Mouse (Mus musculus): ENCODE results near the gene St6gal2.

The St6gal2 gene

DNA sequence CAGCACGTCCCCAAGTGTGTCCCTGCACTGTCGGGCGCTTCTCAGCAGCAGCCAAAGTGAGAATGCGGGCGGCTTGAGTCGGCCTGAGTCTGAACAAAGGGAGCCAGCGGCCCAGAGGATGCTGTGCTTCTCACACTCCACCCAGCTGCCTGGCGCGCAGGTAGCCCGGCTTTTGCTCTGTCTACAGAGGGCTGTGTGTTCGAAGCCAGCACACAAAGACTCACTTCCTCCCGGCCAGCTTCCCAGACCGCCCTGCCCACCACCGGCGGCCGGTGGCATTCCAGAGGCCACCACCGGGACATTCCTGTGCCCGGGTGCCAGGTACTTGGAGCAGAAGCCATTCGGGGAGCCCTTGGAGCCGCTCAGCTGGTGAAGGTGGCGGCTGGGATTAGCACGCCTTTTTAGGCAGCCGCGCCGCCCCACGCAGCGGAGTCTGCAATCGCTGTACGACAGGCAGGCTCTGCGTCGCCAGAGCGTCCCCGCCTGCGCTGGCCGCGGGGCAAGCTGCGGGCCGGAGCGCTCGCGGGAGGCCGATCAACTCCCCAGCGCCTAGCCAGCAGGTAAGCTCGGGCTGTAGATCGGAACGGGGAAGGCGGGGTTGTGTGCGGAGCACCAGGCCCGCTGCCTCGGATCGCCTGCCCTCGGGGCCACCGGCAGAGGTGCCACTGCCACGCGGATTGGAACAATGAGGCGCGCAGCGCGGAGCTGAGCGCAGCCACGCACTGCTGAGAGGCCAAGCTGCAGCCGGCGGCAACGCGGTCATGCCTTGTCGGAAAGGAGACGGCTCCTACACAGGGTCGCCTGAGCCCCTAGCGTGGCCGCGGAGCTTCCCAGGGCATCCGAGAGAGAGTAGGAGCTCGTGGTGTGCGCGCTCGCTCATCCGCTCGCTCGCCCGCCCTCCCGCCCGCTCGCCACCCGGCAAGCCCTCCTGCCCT, at the start of gene St6gal2:
Gene St6gal2 (plus strand): TSS at position 133 of the 935 bp plus-strand sequence.
- no peak for DNase-seq (ENCODE audit: low spot score)

DNA sequence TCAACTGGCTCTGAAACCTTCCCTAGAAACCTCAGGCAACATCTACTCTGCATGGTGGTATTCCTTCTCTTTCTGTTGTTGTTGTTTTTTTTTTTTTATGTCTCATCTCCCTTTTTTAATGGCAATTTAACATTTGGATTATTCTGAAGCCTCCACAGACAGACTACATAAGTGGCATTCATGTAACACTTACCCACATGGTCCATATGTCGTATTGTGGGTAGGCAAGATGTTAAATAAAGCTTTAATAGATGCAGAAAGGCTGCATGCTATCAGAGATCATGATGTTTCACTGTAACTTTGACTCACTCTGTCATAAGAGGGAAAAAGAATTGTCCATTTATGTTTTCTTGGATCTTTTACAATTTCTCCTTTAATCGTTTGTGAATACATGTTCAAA, 39.1 kb upstream of the St6gal2 start:
- DNase-seq (ENCODE audit: low spot score) = no peak

DNA sequence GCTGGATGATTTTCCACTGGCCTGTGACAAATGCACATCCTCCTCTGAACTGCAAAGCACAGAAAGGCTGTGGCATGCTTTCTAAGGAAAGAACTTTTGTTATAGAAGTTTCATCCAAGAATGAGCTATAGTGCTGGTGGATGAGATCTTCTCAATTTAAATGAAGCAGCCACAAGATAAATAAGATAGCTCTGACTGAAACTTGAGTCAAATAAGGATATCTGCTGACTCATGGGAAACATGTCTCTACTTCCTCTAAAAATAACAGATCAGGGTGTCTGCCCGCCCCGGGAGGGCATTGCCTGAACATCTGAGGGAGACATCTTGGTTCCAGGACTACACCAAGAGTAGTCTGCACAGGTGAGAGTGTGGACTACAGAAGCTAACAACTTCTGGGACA, 28.7 kb upstream of the St6gal2 start:
- no peak for DNase-seq (ENCODE audit: low spot score)

DNA sequence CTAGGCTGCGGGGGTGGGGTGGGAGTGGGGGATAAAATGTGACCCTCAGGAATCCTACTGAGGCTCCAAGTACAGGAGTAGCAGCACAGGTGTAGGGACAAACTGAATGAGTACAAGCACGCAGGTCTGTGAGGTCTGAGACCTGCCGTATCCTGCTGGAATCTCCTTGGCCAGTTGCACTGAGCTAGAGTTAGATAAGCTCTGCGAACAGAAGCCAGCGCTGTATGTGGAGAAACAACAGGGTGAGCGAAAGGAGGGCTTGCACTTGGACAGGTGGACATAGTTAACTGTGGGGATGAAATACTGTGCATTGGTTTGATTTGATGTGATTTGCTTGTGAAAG, 974 bp downstream of the St6gal2 start:
- DNase-seq (ENCODE audit: low spot score) = no peak

DNA sequence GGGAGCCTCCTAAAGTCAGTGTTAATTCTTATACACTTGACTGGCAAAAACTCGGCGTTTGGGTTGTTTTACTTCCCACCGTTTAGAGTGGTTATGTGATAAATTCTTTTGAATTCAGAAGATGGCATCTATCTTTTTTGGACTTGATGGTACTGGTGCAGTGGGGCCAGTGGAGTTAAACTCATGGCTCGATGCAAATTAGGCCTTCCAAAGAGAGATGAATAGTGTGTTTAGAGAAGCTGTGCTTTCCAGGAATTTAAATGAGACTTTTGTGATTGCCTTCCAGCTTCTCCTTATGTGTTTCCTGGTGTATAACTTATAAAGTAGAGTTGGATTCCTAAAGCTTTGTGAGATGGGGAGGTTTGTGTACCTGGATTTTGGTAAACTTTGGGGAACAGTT, 1.5 kb downstream of the St6gal2 start:
- DNase-seq (ENCODE audit: low spot score) = no peak

DNA sequence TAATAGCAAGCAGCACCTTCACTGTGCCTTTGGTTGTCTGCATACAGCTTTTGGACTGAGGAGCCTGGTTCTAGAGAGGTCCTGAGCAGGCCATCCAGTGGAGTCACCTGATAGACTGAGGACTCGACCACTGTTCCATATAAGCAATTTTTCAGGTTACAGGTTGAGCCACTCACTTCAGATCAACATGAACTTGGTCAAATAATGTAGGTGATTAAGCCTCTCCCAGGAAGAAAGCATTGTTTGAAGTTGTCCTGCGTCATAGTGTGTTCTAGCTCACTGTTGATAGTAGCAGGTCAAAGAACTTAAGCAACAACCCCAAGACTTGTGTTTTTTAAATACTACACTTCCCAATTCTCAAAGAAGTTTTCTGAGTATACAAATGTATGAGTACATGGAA, 5.8 kb downstream of the St6gal2 start:
- no peak for DNase-seq (ENCODE audit: low spot score)

DNA sequence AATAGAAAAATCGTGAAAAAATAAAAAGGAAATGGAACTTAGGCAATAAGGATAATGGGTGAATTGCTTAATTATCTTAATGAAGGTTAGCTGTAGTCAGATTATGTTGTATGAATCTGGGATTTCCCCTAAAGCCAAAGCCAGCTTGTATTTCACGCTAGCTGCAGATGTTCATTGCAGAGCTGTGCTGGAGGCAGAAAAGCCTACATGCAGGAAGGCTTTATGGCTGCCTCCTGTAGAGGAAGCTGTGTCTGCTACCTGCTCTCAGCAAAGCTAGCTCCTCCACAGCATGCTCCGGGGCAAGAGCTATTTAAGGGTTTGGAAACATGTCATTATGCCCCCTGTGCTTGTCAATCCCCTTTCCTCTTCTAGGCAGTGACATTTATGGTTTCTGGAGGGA, 9.3 kb downstream of the St6gal2 start:
- DNase-seq (ENCODE audit: low spot score) = no peak

DNA sequence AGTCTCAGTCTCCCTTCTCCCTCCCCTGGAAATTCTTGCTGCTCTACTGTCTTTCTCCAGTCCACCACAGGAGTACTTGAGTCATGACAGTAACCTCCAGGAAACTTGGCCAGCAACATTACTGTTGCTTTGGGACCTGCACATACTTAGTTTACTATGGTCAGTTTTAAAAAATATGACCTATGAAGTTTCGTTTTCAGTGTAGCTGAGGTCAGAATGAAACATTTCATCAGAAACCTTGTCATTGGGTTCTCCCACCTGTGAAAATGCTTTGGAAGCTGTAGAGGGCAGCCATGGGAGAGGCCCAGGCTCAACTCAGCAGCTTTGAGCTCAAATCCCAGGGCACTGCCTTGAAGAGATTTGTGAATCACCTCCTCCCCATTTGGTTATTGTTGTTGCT, 15.0 kb downstream of the St6gal2 start:
- DNase-seq (ENCODE audit: low spot score) = no peak

DNA sequence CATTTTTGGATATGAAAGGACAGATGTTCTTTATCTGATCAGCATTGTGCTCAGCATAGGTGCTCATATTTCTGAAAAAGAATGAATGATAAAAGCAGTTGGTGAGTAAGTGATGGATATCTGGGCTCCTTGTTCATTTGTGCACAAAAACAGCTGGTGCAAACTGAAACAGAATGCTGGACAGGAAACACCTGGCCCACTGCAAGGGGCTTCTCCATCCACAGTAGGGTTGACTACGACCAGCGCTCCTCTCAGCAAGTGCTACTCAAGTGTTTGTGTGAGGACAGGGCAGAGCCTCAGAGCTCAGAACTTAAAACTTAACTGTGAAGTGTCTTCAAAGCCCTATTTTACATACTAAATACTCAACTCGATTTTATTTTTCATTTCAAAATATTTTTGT, 22.4 kb downstream of the St6gal2 start:
- DNase-seq (ENCODE audit: low spot score) = no peak

DNA sequence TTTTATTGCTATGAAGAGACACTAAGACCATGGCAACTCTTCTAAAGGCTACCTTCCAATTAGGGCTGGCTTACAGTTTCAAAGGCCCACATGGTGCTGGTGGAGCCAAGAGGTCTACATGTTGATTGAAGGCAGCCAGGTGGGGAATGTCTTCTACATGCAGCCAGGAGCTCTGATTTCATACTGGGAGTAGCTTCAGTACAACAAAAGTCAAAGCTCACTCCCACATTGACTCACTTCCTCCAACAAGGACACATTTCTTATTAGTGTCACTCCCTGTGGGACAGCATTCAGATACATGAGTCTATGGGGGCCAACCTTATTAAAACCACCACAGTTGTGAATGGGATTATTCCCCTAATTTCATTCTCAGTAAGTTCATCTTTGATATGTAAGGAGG, 23.8 kb downstream of the St6gal2 start:
- DNase-seq (ENCODE audit: low spot score) = no peak

DNA sequence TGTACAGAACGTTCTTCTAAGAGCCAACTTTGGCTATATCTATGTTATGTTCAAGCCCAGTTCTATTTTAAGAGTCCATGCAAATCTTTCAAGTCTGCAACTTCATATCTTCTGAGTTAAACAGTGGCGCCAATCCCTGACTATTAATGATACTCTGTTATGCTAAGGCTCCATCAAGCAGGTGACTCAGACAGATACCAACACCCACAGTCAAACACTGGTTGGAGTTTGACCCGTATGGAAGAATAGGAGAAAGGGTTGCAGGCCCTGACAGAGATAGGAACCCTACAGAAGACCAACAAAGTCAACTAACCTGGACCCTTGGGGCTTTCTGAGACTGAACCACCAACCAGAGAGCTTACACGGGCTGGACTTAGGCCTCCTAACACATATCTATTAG, 30.8 kb downstream of the St6gal2 start:
- DNase-seq (ENCODE audit: low spot score) = no peak

DNA sequence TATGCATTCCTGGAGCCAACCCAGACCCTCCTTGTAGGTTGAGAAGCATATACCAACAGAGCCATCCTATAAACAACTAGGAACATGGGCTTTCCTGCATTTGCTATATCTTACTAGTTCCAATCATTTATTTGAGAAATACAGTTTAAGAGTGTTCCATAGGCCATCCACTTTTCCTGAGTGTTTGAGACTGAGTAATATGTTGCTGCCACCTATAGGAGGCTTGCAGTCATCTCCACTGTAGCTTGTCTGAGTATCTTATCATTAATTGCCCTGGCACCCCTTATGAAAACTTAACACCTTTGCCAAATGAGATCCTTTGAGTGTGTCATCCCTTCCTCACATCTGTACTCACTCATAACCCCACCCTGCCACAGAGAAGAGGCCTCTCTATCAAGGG, 32.2 kb downstream of the St6gal2 start:
- DNase-seq (ENCODE audit: low spot score) = no peak

DNA sequence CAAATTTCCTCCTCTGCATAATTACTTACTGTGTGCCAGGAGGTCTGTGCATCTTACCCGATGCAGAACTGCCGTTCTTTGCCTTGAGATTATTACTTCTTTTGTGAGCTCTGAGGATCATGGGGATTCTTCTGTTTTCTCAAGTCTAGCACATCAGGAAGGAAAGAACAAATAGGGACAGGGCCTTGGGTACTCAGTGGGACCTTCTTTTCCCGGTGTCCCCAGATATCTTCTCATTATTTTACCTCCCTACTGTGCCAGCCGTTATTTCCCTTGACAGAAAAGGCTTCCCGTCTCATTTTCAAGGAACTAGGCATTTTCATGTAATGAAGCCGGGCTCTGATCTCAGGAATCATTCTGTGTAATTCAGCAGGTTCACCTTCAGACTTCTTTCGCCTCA, 34.2 kb downstream of the St6gal2 start:
- no peak for DNase-seq (ENCODE audit: low spot score)

DNA sequence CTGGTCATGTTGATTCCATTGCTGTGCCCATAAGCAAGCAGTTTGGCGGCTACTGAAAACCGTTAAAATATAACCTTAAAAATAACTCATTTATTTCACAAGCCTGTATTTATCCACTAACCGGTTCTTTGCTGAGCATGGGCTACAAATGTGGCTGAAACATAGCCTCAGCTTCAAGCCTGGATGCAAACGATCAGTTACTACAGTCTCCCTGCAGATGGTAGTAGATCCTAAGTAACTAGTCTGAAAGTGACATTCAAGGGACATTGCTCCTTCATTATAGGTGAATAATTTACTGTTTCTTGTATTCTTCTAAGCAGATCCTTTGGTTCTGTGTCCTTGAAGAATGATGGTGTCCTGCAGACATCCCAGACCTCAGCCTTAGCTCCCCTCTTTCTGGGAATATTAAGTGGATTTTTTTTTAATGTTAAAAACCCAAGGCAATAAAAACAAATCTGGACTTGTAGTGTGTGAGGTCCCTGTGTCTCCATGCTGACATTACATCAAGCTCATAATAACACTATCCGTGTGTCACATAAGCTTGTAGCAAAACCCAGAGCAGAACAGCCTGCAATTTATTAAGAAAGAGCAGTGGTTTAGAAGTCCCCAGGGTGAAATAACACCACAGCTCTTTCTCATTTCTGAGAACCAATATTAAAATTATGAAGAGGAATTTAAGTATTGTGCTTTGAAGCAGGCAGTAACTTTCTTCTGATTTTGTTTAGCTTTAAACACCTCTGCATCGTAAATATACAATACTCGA, 39.1 kb downstream of the St6gal2 start:
- no peak for DNase-seq (ENCODE audit: low spot score)

DNA sequence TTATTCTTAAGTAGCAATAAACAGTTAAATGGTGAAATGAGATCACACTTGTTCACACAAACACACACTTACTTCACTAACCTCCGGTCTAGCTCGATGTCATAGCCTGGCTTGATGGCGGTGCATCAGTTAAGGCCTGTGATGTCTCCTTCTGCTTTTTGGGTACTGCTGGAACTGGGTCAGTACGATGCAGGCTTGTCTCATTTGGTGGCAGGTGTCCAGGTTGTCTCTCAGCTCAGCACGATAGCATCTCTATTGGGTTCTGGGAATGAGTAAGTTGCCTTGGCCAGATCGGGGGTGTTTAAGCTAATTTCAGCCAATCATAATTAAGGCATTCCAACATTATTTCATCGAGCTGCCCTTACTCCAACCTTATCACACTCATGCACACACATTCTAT, 86.7 kb downstream of the St6gal2 start:
- no peak for DNase-seq (ENCODE audit: low spot score)

DNA sequence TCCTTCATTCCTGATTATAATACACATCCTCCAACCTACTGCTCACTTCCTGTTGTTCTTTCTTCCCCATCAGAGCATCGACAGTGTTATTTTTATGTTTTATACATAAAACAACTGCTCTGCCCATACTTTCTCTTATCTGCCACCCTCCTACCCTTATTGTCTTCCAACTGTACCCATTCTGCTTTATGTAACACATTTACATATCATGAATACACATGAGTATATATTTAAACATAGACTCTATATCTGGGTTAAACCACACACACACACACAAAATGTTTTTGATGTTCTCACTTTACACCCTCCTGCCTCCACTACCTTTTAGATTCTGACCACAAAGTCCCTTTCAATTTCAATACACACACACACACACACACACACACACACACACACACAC, 103.3 kb downstream of the St6gal2 start:
- DNase-seq (ENCODE audit: low spot score) = no peak

DNA sequence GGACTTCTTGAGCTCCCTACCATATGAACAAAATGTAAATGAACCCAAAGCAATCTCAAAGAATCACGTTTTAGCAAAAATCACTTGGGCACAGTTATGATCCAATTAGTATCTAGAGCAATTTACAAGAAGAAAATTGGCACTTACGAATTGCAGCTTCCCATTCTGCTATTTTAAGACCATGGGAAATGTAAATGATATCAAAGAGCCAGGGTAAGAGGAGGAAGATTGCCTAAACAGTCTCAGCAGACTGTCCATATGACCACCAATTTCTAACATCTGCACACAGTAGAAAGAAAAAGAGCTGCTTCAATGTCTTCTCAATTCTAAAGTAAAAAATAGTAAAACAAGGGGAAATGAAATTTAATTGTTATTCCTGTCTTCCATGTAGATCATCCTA, 116.6 kb downstream of the St6gal2 start:
- DNase-seq (ENCODE audit: low spot score) = no peak
